Mouse (Mus musculus) v-Abl transformed pro-B cells (cell line): Measurements from ENCODE around the gene Cdh13.

Experiments
- in situ Hi-C, 2 experiments: fragments of 400-800 bp; cut with MboI; formaldehyde crosslinking; loops; one replicate each; pipeline ENCODE4 v1.15.1; 2025; ENCODE audit not compliant: unreplicated experiment in 2 of 2

Cdh13 gene

DNA sequence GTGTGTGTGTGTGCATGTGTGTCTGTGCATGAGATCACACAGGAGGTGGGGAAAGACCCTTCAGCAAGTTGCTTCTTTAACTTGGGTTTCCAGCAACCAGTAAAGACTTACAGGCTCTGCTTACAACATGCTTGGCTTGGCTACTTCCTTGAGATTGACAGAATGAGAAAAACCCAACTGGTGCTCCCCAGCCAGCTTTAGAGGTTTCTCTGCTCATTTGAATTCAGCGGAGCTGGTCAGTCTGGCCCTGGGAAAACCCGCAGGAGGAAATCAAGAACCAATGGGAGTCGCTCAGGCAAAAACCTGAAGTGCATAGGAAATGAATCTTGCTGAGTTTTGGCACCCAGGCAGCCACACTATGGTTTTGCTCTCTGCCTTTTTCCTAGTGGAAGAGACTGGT is 96.1 kb downstream of the Cdh13 start:
- in situ Hi-C loops, result no loop called here

DNA sequence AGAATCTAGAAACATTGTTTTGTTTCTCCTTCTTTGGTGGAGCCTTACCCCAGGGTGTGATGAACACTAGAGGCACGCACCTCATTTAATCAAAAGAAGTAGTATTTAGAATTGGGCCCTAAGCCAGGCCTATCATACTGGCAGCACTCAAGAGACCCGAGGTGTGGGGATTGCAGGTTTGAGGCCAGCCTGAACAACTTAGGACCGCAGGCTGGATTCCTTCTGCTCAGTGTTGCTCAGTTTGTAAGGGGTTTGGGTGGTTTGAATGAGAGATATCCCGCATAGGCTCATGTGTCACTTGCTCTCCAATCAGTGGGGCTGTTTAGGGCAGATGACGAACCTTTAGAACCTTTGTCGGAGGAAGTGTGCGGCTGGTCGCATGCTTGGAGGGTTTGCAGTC is 96.5 kb downstream of the Cdh13 start:
- in situ Hi-C loops, result no loop called here

- in situ Hi-C loops, result no loop called here
Measured at GRCm38 (mm10) chr8:118380782-118381181, 97.2 kb downstream of the Cdh13 start.

DNA sequence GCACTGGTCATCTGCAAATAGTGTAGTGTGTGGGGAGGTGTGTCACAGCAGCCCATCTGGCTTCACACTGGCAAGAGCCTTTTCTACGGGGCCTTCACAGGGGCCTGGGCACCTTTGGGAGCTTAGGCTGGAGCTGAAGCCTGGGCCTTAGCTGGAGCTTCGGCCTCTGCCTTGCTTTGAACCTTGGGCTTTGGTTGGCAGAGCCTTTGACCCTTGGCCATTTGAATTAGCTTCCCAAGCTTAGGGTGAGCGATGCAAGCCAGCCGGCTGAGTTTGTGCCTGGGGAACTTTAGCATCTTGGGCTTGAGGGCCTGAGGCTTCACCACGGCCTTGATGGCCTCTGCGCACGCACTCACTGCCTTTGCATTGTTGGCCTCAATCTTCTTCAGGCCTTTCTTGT is 98.1 kb downstream of the Cdh13 start:
- in situ Hi-C loops, result no loop called here

GRCm38 (mm10) chr8:118384314-118384713 is 100.8 kb downstream of the Cdh13 start:
- in situ Hi-C loops, result no loop called here

- in situ Hi-C loops, result no loop called here
Measured at GRCm38 (mm10) chr8:118389456-118389855, 105.9 kb downstream of the Cdh13 start.

- in situ Hi-C loops, result no loop called here
Measured at GRCm38 (mm10) chr8:118393909-118394650, 110.5 kb downstream of the Cdh13 start.

DNA sequence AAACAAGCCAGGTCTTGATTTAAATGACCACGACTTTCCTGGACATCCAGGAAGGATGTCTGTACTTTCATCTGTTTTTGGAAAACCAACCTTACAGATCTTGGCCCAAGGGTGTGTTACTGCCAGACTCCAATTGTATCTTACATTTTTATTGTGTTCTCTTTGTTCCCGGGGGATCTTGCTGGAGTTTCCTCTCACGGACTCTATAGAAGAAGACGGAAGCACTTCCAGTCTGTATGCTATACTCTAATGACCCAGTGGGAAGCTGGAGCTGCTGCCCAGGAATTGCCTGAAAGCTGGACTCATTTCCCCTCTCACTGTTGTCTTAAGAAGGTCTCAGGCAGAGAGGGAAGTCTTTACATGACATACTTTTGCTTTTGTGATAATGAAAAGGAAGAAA is 111.6 kb downstream of the Cdh13 start:
- in situ Hi-C loops, result no loop called here

DNA sequence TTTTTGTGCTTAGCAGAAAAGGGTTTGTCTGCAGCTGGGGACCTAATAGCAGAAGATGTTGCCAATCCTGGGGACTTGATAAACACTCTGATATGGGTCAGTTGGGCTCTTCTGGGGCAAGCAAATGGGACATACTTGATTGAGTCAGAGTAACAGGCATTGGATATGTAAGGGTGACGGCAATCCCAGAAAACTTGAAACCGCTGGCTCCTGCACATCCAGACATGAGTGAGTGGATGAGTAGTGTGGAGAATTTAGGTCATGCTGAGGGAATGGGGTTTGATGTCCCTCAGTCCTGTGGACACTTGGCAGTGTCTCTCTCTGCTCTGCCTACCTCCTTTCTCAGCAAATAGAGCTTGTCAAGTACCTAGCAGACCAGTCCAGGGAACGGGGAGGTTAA is 121.3 kb downstream of the Cdh13 start:
- in situ Hi-C loops, result no loop called here

- in situ Hi-C loops, result no loop called here
Measured at GRCm38 (mm10) chr8:118407322-118407721, 123.8 kb downstream of the Cdh13 start.

DNA sequence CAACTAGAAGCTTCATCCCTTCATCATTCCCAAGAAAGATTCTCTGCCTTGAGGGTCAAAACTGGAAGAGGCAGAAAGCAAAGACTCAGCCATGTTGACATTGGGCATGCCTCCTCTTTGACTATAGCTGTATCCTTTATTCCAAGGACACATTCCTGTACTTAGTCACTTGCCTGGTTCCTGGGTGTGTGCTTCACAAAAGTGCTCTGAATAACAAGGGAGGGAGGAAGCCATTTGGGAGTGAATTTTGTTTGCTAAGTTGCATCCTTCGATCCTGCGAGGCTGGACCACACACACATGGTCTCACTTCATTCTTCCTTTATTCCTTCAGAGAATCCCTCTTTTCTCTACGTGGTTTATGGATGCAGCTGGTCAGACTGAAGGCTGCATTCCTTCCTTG is 125.9 kb downstream of the Cdh13 start:
- in situ Hi-C loops, result no loop called here

DNA sequence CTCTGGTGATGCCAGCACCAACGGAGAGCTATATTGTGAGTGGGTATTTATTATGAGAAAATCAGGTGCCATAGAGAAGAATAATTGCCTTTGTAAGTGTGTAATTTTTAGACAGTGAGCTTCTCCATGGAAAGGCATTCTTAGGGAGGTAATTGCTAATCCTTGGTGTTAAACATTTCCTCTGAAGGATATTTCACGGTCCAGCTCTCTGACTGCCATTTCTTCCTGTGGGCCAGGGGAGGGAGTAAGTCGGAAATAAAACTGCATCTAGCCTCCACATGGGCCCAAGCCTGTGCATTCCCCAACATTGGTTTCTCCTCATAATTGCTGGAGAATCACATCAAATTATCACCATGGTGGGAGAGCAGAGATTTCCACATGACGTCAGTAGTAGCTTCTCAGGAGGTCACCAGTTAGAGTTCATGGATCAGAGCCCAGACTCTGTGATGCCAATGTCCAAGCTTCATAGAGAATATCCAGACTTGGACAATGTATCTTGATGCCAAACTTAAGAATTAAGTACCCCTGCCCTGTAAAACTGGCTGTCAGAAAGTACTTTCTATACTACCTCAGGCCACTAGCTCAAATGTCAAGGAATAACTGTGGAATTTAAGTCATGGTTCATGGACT is 126.9 kb downstream of the Cdh13 start:
- in situ Hi-C loops, result no loop called here

GRCm38 (mm10) chr8:118415672-118416071 is 132.1 kb downstream of the Cdh13 start:
- in situ Hi-C loops, result no loop called here

DNA sequence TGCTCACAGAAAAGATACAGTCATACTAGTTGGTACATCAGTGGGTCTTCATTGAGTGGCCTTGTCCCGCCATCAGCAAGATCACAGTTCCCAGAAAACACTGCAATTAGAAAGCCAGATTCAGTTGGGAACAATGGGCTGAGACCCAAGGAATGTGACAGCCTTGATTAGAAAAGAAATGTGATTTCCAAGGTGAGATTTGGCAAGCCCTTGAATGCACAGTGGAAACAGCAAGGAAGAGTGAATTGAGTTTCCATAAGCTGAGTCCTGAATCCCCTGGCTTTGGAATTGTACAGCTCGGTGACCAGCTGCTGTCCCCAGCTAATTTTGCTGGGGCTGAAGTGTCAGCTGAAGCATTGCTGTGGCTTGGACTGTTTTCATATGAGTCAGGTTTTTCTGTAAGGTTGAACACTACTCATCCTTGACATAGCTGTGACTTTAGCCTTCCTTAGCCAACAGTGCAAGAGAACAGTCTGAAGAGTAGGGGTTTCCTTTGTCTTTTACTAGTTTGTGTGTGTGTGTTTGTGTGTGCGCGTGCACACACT is 133.3 kb downstream of the Cdh13 start:
- in situ Hi-C loops, result no loop called here

- in situ Hi-C loops, result no loop called here
Measured at GRCm38 (mm10) chr8:118422624-118423023, 139.1 kb downstream of the Cdh13 start.

GRCm38 (mm10) chr8:118428941-118429340 is 145.4 kb downstream of the Cdh13 start:
- in situ Hi-C loops, result no loop called here

- in situ Hi-C loops, result no loop called here
Measured at GRCm38 (mm10) chr8:118431731-118432440, 148.4 kb downstream of the Cdh13 start.

DNA sequence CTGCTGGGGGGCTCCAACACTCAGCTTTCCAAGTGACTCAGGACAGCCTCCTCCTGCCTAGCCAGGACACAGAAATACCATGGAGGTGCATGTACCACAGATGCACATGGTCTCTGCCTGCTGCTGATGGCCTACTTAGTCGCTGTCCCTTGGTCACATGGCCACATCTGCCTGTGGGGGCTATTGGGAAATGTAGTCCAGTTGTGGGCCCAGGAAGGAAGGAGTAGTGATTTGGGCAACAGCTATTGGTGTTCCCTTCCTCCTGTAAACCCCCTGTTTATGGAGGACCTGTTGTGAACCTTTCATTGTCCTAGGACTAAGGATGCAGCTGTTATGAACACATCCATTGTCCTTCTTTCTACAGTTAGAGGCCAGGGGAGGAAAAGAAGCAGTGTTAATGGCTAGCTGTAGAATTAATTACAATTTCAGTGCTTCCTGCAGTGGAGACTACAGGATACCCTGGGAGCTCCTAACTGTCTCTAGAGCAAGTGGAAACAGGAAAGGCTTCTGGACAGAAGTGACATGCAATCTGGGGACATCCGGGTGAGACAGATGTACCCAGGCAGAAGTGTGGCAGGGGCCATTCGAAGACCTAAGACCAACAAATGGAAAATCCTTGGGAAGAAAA is 150.1 kb downstream of the Cdh13 start:
- in situ Hi-C loops, result no loop called here

DNA sequence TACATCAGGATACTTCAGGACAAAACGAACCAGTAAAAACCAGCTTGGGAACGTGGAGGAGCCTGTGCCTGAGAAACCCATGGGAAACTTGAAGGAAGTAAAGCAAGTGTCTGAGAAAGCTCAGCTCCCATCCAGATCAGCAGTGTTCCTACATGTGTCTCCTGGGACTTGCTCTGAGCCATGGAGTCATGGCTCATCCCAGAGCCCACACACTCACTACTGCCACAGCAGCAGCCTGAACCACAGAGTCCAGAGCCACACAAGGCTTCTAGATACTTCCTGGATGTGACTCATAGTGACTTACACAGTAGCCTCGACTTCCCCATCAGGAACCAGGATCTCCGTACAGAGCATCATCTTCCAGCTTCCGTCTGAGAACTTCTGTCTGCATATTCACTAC is 153.2 kb downstream of the Cdh13 start:
- in situ Hi-C loops, result no loop called here

GRCm38 (mm10) chr8:118437152-118437551 is 153.6 kb downstream of the Cdh13 start:
- in situ Hi-C loops, result no loop called here

DNA sequence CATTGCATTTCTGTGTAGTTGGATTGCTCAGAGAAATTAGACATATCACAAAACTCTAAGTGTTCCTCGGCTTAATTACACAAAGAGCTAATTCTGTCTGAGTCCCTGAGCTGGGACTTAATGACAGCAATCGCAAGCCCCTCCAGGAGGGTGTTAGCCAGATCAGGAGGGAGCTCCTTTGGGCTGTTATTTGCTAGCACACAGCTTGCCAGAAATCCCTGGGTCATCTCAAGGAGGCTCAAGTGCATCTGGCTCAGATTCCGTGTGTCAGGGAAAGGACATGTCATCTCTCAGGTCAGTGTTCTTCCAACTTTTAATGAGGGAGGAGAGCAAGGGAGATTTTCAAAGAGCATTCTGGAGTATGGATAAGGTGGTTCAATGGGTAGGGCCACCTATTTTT is 154.3 kb downstream of the Cdh13 start:
- in situ Hi-C loops, result no loop called here
